Mouse (Mus musculus) midbrain, postnatal 0 days (tissue): ENCODE measurements around the gene Cfb. TPM values are rescaled to one million over a fixed set of nuclear protein-coding genes. Genes with fewer than 3 reads are reported as not detected.
A peak's percentile ranks its signal among the peaks of the same experiment; 100 is the strongest.
"Not testable (repeated sequence)": the region's sequence is repeated elsewhere in the genome, so short reads cannot be mapped to it uniquely, and the experiment has no call there.

ENCODE experiments used
- ATAC-seq: fragments of 200-750 bp; cut with Nextera tagmentation; 2 replicates; pipeline ENCODE4 v1.8.0; 2017; ENCODE audit warnings: moderate number of reproducible peaks, mild to moderate bottlenecking, moderate TSS enrichment, moderate library complexity; ENCODE audit not compliant: low FRiP score
- DNase-seq: peaks from one replicate; pipeline ENCODE4 v3.0.0-alpha.2; 2015; ENCODE audit warnings: low spot score
- H3K27ac ChIP-seq: fragments of 300-500 bp; sonication (generic); 2 replicates; pipeline ENCODE4 v1.5.1; 2014; ENCODE audit warnings: low read depth, mild to moderate bottlenecking, low read length, mixed read lengths
- H3K27me3 ChIP-seq: fragments of 300-500 bp; sonication (generic); 2 replicates; pipeline ENCODE4 v1.6.1; 2014; ENCODE audit warnings: low read length, control low read depth, mixed read lengths; ENCODE audit not compliant: insufficient read depth
- H3K36me3 ChIP-seq: fragments of 300-500 bp; sonication (generic); 2 replicates; pipeline ENCODE4 v1.6.1; 2014; ENCODE audit warnings: low read length, control low read depth, mixed read lengths; ENCODE audit not compliant: insufficient read depth
- H3K4me1 ChIP-seq: fragments of 300-500 bp; sonication (generic); 2 replicates; pipeline ENCODE4 v1.6.1; 2014; ENCODE audit warnings: mild to moderate bottlenecking, control low read depth, antibody characterized with exemption, low read length, mixed read lengths; ENCODE audit not compliant: insufficient read depth
- H3K4me2 ChIP-seq: fragments of 300-500 bp; sonication (generic); 2 replicates; pipeline ENCODE4 v1.6.1; 2014; ENCODE audit warnings: low read depth, mild to moderate bottlenecking, low read length, mixed read lengths; ENCODE audit not compliant: poor library complexity, severe bottlenecking
- H3K4me3 ChIP-seq: fragments of 300-500 bp; sonication (generic); 2 replicates; pipeline ENCODE4 v1.5.1; 2014; ENCODE audit warnings: low read depth, mild to moderate bottlenecking, low read length, moderate library complexity
- H3K9ac ChIP-seq: fragments of 300-500 bp; sonication (generic); replicated peaks from 2 replicates; pipeline ENCODE4 v1.6.1; 2014; ENCODE audit warnings: mild to moderate bottlenecking, low read length, moderate library complexity, mixed read lengths; ENCODE audit not compliant: poor library complexity, severe bottlenecking
- H3K9me3 ChIP-seq: fragments of 300-500 bp; sonication (generic); 2 replicates; pipeline ENCODE4 v1.6.1; 2016; ENCODE audit warnings: low read length, control low read depth
- CTCF ChIP-seq: IDR thresholded peaks from 2 replicates; pipeline ENCODE4 v1.5.1; 2016; ENCODE audit warnings: antibody characterized with exemption, mild to moderate bottlenecking
- WGBS: fragments of 180-500 bp; shearing (Covaris S2); extraction: QIAGEN DNeasy Blood & Tissue Kit; methylation state at CpG from one replicate; pipeline ENCODE4 v1.1.7; 2014; 5-methylcytosine and 5-hydroxymethylcytosine counted together
- polyA plus RNA-seq: library from polyadenylated mRNA; unstranded; fragments of >200 nt; fragmentation: Nextera tagmentation; extraction: Ambion mirVana; gene quantifications from 2 replicates; pipeline ENCODE4 v1.2.1, GENCODE M21; 2015
- total RNA-seq: library from RNA; depleted of rRNA; stranded (reverse); fragments of >200 nt; gene quantifications from 2 replicates; pipeline ENCODE4 v1.2.3, GENCODE M21; 2014

The Cfb gene
- total and polyA plus RNA-seq, 2 experiments from 2014 or later: 1.0 TPM; not detected in 1

- peaks cover 5% of the 10 kb centered on the region; the same call in 1 of the 2 replicates for H3K4me1 ChIP-seq
- ATAC-seq: peak; percentile 22; the same call in 1 of the 2 replicates
- peak overlapping the region; percentile 57 for H3K4me3 ChIP-seq
- H3K4me2 ChIP-seq: peak overlapping the region; percentile 98
- peak overlapping the region; percentile 71 for H3K9ac ChIP-seq
- TF ChIP-seq CTCF: no peak
- H3K36me3 ChIP-seq: peaks cover 34% of the 10 kb centered on the region
- H3K27ac ChIP-seq: peak overlapping the region; percentile 77; the same call in 1 of the 2 replicates
- no peaks in the 10 kb centered on the region for H3K9me3 ChIP-seq
- no peaks in the 10 kb centered on the region for H3K27me3 ChIP-seq
- DNase-seq: no peak
- 42% methylated on average over 42 of the region's 43 CpGs for WGBS
Measured at GRCm38 (mm10) chr17:34837464-34838324, 24.6 kb downstream of the Cfb start.

GRCm38 (mm10) chr17:34836856-34837221 lies 25.5 kb downstream of the Cfb start, which contains the start of the genes Stk19 and Dxo:
Stk19 (minus strand) TSS chr17:34836945.
Dxo (plus strand) TSS chr17:34837019.
- H3K4me2 ChIP-seq: peak within 1 kb of the TSS; percentile 98
- H3K4me3 ChIP-seq: peak within 1 kb of the TSS; percentile 57
- H3K9me3 ChIP-seq: no peaks in the 10 kb centered on the region
- H3K4me1 ChIP-seq: peaks cover 5% of the 10 kb centered on the region; the same call in 1 of the 2 replicates
- ATAC-seq (peak; percentile 91), DNase-seq (peak; percentile 98)
- peak within 1 kb of the TSS; percentile 71 for H3K9ac ChIP-seq
- H3K27ac ChIP-seq: peak within 1 kb of the TSS; percentile 77
- H3K36me3 ChIP-seq: peaks cover 26% of the 10 kb centered on the region
- H3K27me3 ChIP-seq: no peaks in the 10 kb centered on the region
- no peak for TF ChIP-seq CTCF
- under 1% methylated on average over 40 of the region's 40 CpGs for WGBS

- peak; percentile 81 for ATAC-seq
- Histone ChIP-seq H3K4me1 (peaks cover 5% of the 10 kb centered on the region; the same call in 1 of the 2 replicates), H3K27me3 (no peaks in the 10 kb centered on the region), H3K4me3 (peak overlapping the region; percentile 57), H3K9me3 (no peaks in the 10 kb centered on the region), H3K27ac (peak overlapping the region; percentile 77), H3K4me2 (peak overlapping the region; percentile 98), H3K9ac (peak overlapping the region; percentile 71), H3K36me3 (peaks cover 21% of the 10 kb centered on the region)
- DNase-seq: no peak
- no peak for TF ChIP-seq CTCF
- WGBS: 5% methylated on average over 38 of the region's 48 CpGs
Measured at GRCm38 (mm10) chr17:34836155-34836855, 26.0 kb downstream of the Cfb start.

- not testable (repeated sequence) for ATAC-seq, H3K27me3 ChIP-seq, H3K4me1 ChIP-seq, H3K27ac ChIP-seq, DNase-seq, H3K9ac ChIP-seq, H3K4me2 ChIP-seq, H3K9me3 ChIP-seq, H3K4me3 ChIP-seq
- H3K36me3 ChIP-seq: peaks cover 18% of the 10 kb centered on the region
- WGBS: 95% methylated on average over 1 of the region's 1 CpGs
Measured at GRCm38 (mm10) chr17:34830776-34831175, 31.5 kb downstream of the Cfb start.

GRCm38 (mm10) chr17:34814818-34815370 lies 47.4 kb downstream of the Cfb start:
- ATAC-seq: no peak
- Histone ChIP-seq H3K4me1 (no peaks in the 10 kb centered on the region), H3K27me3 (no peaks in the 10 kb centered on the region), H3K9me3 (no peaks in the 10 kb centered on the region), H3K9ac (no peak overlapping the region), H3K27ac (no peak overlapping the region), H3K4me2 (no peak overlapping the region), H3K36me3 (no peaks in the 10 kb centered on the region), H3K4me3 (no peak overlapping the region)
- no peak for DNase-seq
- WGBS: 78% methylated on average over 7 of the region's 7 CpGs
- TF ChIP-seq CTCF: no peak
